Mouse (Mus musculus) urinary bladder, adult 2 months (tissue): ENCODE data around the gene Nt5c2. TPM values are rescaled to one million over a fixed set of nuclear protein-coding genes. Genes with fewer than 3 reads are reported as not detected.
A peak's percentile ranks its signal among the peaks of the same experiment; 100 is the strongest.

Experiments
- DNase-seq: peaks from one replicate; pipeline ENCODE4 v3.0.0; 2022; ENCODE audit warnings: low spot score
- polyA plus RNA-seq: library from polyadenylated mRNA; depleted of rRNA; stranded (reverse); fragments of >200 nt; gene quantifications from 2 replicates; pipeline ENCODE4 v1.2.3, GENCODE M21; 2012; rRNA removed

Nt5c2 gene
- polyA plus RNA-seq = 34.1 and 36.3 TPM in 2 replicates

GRCm38 (mm10) chr19:47014447-47015381 is at the start of gene Nt5c2, which contains the start of gene Ina:
TSS of gene Nt5c2 (minus strand) at chr19:47015153.
TSS of gene Ina (plus strand) at chr19:47014698.
- peak; percentile 27 for DNase-seq

- DNase-seq = no peak
Measured at GRCm38 (mm10) chr19:47057684-47058083, 42.7 kb upstream of the Nt5c2 start.

GRCm38 (mm10) chr19:47053471-47053870 is 38.5 kb upstream of the Nt5c2 start:
- no peak for DNase-seq

- no peak for DNase-seq
Measured at GRCm38 (mm10) chr19:47052927-47053326, 38.0 kb upstream of the Nt5c2 start.

- peak; percentile 73 for DNase-seq
Measured at GRCm38 (mm10) chr19:47050271-47051032, 35.5 kb upstream of the Nt5c2 start, which contains the start of gene Pcgf6. TSS of gene Pcgf6 (minus strand) at chr19:47050906.

GRCm38 (mm10) chr19:47049840-47050239 is 34.9 kb upstream of the Nt5c2 start:
- DNase-seq = no peak

- DNase-seq = no peak
Measured at GRCm38 (mm10) chr19:47049061-47049460, 34.1 kb upstream of the Nt5c2 start.

- no peak for DNase-seq
Measured at GRCm38 (mm10) chr19:47047236-47047833, 32.4 kb upstream of the Nt5c2 start.

- no peak for DNase-seq
Measured at GRCm38 (mm10) chr19:47046343-47046742, 31.4 kb upstream of the Nt5c2 start.

GRCm38 (mm10) chr19:47043608-47044007 is 28.7 kb upstream of the Nt5c2 start:
- DNase-seq = no peak

GRCm38 (mm10) chr19:47040720-47041473 is 25.9 kb upstream of the Nt5c2 start:
- DNase-seq = no peak

GRCm38 (mm10) chr19:47036596-47036995 is 21.6 kb upstream of the Nt5c2 start:
- no peak for DNase-seq

- DNase-seq = no peak
Measured at GRCm38 (mm10) chr19:47034916-47035315, 20.0 kb upstream of the Nt5c2 start.

GRCm38 (mm10) chr19:47031770-47032169 is 16.8 kb upstream of the Nt5c2 start:
- no peak for DNase-seq

- no peak for DNase-seq
Measured at GRCm38 (mm10) chr19:47029796-47030195, 14.8 kb upstream of the Nt5c2 start.

- no peak for DNase-seq
Measured at GRCm38 (mm10) chr19:47026513-47026912, 11.6 kb upstream of the Nt5c2 start.

- no peak for DNase-seq
Measured at GRCm38 (mm10) chr19:47024954-47025353, 10.0 kb upstream of the Nt5c2 start.

- no peak for DNase-seq
Measured at GRCm38 (mm10) chr19:47023546-47023945, 8.6 kb upstream of the Nt5c2 start.

GRCm38 (mm10) chr19:47022709-47023108 is 7.8 kb upstream of the Nt5c2 start:
- DNase-seq = no peak

GRCm38 (mm10) chr19:47019326-47019725 is 4.4 kb upstream of the Nt5c2 start:
- DNase-seq = no peak

GRCm38 (mm10) chr19:47018330-47018729 is 3.4 kb upstream of the Nt5c2 start:
- no peak for DNase-seq
